Mouse (Mus musculus): ENCODE data around the gene Pak6.
"Not testable (repeated sequence)": the region's sequence is repeated elsewhere in the genome, so short reads cannot be mapped to it uniquely, and the experiment has no call there.

The Pak6 gene

GRCm38 (mm10) chr2:118662902-118663803, at the start of gene Pak6:
Gene Pak6, plus strand, starts transcription at chr2:118663303.
- DNase-seq = peak; percentile 13 to 26

GRCm38 (mm10) chr2:118618013-118618412, 45.1 kb upstream of the Pak6 start:
- no peak for DNase-seq

DNA sequence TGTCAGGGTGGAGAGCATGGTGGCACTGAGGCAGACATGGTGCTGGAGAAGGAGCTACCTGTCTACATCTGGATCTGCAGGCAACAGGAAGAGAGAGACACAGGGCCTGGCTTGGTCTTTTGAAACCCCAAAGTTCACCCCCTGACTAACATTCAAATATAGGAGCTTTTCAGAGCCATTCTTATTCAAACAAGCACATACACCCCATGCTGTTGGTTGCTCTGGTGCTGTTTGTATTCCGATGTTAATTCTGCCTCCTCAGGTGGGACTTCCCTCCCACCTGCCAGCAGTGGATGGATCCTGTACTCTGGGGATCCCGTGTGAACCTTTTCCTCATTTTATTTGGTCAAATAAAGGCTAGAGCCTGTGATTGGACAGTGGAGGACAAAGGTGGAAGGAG, 43.0 kb upstream of the Pak6 start:
- no peak for DNase-seq

- no peak for DNase-seq
These were observed 42.5 kb upstream of the Pak6 start for GRCm38 (mm10) chr2:118620608-118621007.

DNA sequence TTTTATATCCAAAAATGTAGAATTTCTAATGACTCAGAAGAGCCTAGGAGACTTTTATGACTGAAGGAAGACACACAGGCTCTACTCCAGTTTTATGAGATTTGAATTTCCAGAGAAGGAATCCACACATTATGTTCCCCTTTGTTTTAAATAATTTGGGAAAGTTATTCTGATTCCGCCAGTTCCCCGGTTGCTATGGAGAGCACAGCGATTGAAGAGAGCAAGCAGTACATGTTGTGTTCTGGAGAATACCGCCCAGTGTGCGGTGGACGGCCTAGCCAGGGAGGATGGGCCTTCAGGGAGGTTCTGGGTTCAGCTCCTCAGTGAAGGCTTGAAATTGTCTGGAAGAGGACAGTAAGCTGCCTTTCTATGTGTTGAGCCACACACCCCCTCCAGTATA, 33.8 kb upstream of the Pak6 start:
- no peak for DNase-seq

DNA sequence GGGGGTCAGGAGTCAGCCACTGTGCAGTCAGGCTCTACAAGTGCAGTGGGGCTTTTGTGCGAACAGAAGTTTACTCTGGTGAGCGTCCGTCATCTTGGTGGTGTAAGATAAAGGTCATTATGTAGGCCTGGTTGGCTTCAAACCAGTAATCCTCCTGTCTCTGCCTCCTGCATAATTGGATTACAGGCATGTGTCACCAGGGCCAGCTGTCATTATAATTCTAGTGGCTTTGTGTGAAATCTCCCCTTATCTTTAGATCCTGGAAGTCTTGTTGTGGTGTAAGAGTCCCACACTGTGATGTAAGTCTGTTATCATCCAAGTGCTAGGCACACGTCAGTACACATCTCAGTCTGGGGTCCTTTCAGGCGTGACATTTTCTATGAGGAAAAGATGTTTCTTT, 29.7 kb upstream of the Pak6 start:
- DNase-seq = no peak

DNA sequence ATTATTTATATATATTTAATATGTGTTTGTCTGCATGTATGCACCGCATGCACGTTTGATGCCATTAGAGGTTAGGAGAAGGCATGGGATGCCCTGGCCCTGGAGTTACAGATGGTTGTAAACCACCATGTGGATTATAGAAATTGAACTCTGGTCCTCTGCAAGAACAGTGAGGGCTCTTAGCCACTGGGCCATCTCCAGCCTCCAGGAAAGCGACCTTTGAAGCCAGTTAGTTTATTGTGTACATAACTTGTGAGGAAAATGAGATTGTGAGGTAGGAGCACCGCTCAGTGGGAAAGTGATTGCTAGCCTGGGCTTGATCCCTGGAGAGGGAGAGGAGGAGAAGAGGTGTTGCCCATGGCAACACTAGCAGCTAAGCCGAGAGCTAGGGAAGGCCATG, 25.8 kb upstream of the Pak6 start:
- no peak for DNase-seq

DNA sequence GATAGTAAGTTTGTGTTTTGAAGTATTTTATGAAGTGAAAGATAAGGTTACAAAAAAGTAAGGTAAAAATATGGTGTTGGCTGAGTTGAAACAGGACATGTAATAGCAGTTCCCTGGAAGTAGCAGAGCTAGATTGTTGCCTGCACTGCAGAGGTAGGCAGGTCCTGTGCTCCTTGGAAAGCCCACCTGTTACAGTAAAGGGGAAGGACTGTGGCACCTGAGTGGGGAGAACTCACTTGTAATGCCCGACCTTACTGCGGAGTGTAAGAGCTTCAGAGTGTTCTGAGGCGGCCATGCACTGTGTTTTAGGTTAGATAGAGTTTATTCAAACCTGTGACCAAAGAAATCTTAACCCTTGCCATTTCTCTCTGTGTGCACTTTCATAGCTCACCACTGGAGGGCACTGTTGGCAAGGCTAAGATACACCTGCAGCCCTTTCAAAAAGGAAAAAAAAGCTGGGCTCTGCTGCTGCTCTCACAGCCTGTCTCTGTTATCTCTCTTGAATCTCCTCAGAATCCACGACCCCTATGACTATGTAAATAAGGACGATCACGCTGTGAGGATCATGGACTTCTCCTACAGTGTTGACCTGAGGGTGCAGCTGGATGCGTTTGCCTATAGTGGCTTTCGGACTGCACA, 25.1 kb upstream of the Pak6 start:
- DNase-seq = peak; percentile 62 to 79

DNA sequence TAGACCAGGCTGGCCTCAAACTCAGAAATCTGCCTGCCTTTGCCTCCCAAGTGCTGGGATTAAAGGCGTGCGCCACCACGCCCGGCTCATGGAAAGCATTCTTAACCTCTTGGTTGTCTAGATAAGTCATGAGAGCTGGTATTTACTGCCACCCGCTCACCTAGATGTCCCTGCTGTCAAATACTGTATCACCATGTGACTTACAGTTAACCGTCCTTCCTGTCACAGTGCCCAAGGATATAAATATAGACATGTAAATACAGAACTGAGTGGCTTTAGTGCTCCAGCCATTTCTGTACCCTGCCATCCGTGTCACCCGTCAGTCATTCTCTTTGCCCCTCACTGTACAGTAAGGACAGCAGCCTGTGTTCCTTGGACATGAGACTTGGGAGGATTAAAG, 24.4 kb upstream of the Pak6 start:
- DNase-seq = no peak

GRCm38 (mm10) chr2:118641147-118641546, 22.0 kb upstream of the Pak6 start:
- DNase-seq = no peak

GRCm38 (mm10) chr2:118642431-118642830, 20.7 kb upstream of the Pak6 start:
- no peak for DNase-seq

GRCm38 (mm10) chr2:118642942-118643341, 20.2 kb upstream of the Pak6 start:
- DNase-seq = no peak

DNA sequence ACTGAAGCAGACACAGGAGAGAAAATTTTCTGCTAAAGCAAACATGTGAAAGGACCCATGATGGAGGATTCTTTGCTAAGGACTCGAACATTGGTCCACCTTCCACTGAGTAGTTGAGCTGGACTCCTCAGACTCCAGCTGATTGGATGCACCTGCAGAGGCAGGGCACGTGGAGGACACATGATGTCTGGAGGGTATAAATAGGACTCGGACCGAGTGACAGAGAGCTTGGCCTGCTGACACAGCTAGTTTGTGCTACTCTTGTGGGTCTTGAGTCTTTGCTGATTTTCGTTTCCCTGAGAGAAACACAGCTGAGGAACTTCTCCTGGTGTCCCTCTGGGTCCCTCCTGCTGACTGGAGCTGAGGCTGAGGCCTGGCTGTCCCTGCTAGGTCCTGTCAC, 16.4 kb upstream of the Pak6 start:
- no peak for DNase-seq

GRCm38 (mm10) chr2:118650697-118651096, 12.4 kb upstream of the Pak6 start:
- not testable (repeated sequence) for DNase-seq

DNA sequence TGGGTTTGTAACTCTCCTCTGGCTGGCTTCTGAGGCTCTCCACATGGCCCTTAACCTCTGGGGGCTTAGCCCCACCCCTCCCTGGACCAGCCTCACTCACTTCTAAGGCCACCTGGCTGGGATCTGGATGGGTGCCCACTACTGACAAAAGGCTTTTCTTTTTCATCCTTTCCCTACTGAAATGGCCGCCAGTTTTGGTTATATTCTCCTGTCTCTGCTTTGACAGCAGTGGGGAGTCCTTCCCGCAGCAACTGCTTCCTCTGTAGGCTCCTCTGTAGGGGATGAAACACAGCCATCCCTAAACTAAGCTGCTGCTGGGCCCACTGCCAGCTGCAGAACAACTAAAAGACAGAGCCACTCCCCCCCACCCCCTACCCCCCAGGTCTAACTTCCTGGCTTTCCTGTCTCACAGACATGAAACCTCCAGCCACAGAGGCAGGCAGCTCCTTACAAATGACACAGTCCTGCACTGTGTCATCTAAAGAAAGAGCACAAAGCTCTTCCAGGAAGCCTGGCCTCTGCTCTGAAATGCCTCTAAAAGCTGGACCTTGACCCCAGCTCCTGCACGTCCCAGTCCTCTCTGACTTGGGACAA, 6.3 kb upstream of the Pak6 start:
- DNase-seq = no peak

DNA sequence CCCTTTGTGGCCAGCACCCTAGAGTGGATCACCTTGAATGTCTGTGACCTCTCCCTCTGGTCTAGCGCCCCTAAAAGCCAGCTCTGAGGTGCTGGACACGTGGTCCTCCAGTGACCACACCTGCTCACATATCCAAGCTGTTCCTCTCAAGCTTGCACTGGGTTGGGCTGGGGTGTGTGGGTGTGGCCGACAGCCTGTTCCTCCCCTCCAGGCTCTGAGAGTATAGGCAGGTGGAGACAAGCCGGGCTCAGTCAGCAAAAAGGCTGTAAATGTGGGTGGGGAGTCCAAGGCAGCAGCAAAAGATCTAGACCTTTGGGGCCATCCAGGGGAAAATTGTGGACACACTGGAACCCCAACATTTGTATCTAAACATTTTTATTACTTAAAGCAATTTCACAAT, 4.6 kb upstream of the Pak6 start:
- DNase-seq = no peak

DNA sequence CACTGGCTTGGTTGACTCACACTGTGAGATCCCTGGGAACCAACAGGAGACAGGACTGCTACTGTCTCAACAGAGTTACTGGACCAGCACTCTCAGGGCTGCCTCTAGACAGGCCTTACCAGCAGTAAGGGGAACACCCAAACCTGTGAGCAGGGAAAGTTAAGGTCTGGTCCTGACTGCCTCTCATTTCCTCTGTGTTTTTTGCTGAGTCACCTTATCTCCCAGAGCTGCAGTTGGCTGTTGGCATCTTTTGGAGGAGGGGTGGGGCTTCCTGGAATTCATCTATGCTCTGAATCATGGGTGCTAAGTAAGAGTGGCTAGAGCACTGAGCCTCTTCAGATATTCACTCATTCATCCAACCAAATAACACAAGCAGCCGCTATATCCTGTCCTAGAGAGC, 4.0 kb upstream of the Pak6 start:
- DNase-seq = no peak

DNA sequence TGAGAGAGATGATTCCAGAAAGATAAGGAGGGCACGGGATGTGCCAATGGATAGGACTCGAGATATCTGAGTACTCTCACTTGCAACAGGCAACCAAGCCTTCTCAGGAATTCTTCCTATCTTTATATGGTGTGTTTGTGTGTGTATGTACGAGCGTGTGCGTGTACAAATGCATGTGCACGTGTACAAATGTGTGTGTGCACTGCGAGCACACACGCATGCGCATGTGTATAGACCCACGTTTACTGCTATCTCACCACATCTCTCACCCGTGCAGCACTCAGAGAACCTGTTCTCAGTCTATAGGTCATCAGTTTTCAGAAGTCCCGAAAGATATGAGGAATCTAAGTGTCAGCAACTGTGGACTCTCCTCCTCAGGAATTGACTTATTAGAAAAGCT, 3.6 kb upstream of the Pak6 start:
- no peak for DNase-seq

GRCm38 (mm10) chr2:118659998-118660452, 3.1 kb upstream of the Pak6 start:
- peak; percentile 43 to 68 for DNase-seq

DNA sequence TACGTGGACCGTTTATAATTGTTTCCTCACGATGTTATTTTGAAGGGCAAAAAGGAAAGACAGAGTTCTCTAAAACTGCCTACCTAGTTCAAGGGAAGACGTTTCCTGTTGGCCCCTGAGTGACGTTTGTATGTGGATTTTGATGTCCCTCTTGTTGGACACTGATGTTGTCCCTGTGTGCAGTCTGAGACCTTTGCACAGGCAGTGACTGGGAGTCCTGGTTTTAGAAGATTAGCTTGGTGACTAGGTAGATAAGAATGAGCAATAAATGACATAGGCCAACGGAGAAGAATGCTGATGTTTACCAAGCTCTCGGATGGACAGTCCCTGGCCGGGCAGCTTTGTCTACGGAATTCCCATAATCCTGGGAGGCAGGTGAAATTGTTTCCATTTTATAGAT, 1.2 kb upstream of the Pak6 start:
- DNase-seq = no peak

GRCm38 (mm10) chr2:118663804-118664766, 982 bp downstream of the Pak6 start:
- peak; percentile 7 to 25 for DNase-seq

DNA sequence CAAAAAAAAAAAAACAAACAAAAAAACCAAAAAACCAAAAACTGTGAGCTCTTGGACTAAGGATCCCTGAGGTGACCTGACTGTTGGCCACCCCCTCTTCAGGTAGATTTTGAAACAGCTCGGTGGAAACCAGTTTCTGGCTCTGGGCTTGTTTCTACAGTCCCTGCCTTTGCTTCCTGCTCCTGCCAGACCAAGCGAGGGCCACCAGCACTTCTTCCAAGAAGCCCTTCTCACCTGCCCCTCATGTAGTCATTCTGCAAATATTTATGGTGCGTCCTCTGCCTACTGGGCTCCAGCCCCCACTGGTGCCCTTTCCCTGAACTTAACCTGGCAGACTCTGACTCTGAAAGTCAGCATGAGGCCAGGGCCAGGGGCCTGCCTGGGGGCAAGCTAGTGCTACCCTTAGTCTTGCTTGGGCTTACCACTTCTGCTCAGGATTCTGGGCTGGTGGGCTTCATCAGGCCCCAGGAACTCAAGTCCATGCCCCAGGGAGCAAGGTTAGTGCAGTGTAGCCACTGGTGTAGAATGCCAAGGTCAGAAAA, 1.9 kb downstream of the Pak6 start:
- no peak for DNase-seq

Measured in cerebellum, adult 18-20 months (tissue).